Mouse (Mus musculus) lung, embryonic 14.5 days (tissue): Measurements from ENCODE around the gene Stard13. TPM values are rescaled to one million over a fixed set of nuclear protein-coding genes. Genes with fewer than 3 reads are reported as not detected.

Experiments
- ATAC-seq: fragments of 200-750 bp; cut with Nextera tagmentation; 2 replicates; pipeline ENCODE4 v1.8.0; 2017; ENCODE audit warnings: mild to moderate bottlenecking, moderate TSS enrichment, moderate library complexity; ENCODE audit not compliant: insufficient read depth
- DNase-seq: peaks from one replicate; pipeline ENCODE4 v3.0.0-alpha.2; 2015
- H3K27ac ChIP-seq: fragments of 300-500 bp; sonication (generic); 2 replicates; pipeline ENCODE4 v1.5.1; 2014; ENCODE audit warnings: low read depth, mild to moderate bottlenecking, moderate library complexity
- H3K27me3 ChIP-seq: fragments of 300-500 bp; sonication (generic); 2 replicates; pipeline ENCODE4 v1.6.1; 2014; ENCODE audit warnings: low read length, control low read depth; ENCODE audit not compliant: insufficient read depth
- H3K36me3 ChIP-seq: fragments of 300-500 bp; sonication (generic); 2 replicates; pipeline ENCODE4 v1.6.1; 2014; ENCODE audit warnings: control low read depth; ENCODE audit not compliant: insufficient read depth
- H3K4me1 ChIP-seq: fragments of 300-500 bp; sonication (generic); 2 replicates; pipeline ENCODE4 v1.6.1; 2014; ENCODE audit warnings: antibody characterized with exemption, control low read depth; ENCODE audit not compliant: insufficient read depth
- H3K4me2 ChIP-seq: fragments of 300-500 bp; sonication (generic); 2 replicates; pipeline ENCODE4 v1.6.1; 2014; ENCODE audit warnings: mild to moderate bottlenecking
- H3K4me3 ChIP-seq: fragments of 300-500 bp; sonication (generic); 2 replicates; pipeline ENCODE4 v1.5.1; 2014; ENCODE audit warnings: low read depth, low read length
- H3K9ac ChIP-seq: fragments of 300-500 bp; sonication (generic); 2 replicates; pipeline ENCODE4 v1.6.1; 2014
- H3K9me3 ChIP-seq: fragments of 300-500 bp; sonication (generic); 2 replicates; pipeline ENCODE4 v1.6.1; 2016; ENCODE audit warnings: low read depth, low read length, control low read depth
- CTCF ChIP-seq: IDR thresholded peaks from 2 replicates; pipeline ENCODE4 v1.5.1; 2016; ENCODE audit warnings: antibody characterized with exemption, low read depth
- WGBS: fragments of 180-500 bp; shearing (Covaris S2); extraction: QIAGEN DNeasy Blood & Tissue Kit; methylation state at CpG from one replicate; pipeline ENCODE4 v1.1.7; 2014; 5-methylcytosine and 5-hydroxymethylcytosine counted together
- polyA plus RNA-seq: library from polyadenylated mRNA; unstranded; fragments of >200 nt; fragmentation: Nextera tagmentation; extraction: Ambion mirVana; gene quantifications from 2 replicates; pipeline ENCODE4 v1.2.1, GENCODE M21; 2014

The Stard13 gene
- polyA plus RNA-seq, 1 experiment from 2014 or later, result 14.5 TPM

- WGBS, result 65% methylated on average over 5 of the region's 5 CpGs
- H3K9ac ChIP-seq, result no peak overlapping the region
- no peak overlapping the region for H3K4me2 ChIP-seq
- peaks cover 6% of the 10 kb centered on the region for H3K9me3 ChIP-seq
- 0 out of 2 replicates have a peak overlapping the region, but pooled peaks have one; percentile 8 for H3K27ac ChIP-seq
- DNase-seq (no peak), ATAC-seq (no peak)
- H3K4me3 ChIP-seq, result no peak overlapping the region
- peaks cover 17% of the 10 kb centered on the region for H3K4me1 ChIP-seq
- no peaks in the 10 kb centered on the region for H3K27me3 ChIP-seq
- no peak for TF ChIP-seq CTCF
- H3K36me3 ChIP-seq, result peaks cover 37% of the 10 kb centered on the region
Observed at GRCm38 (mm10) chr5:151059772-151060171, 173.9 kb downstream of the Stard13 start.

- Histone ChIP-seq H3K9me3 (peaks cover 6% of the 10 kb centered on the region), H3K4me2 (no peak overlapping the region), H3K27me3 (no peaks in the 10 kb centered on the region), H3K27ac (0 out of 2 replicates have a peak overlapping the region, but pooled peaks have one; percentile 8), H3K4me3 (no peak overlapping the region), H3K9ac (no peak overlapping the region), H3K36me3 (peaks cover 37% of the 10 kb centered on the region), H3K4me1 (peaks cover 17% of the 10 kb centered on the region)
- 89% methylated on average over 10 of the region's 10 CpGs for WGBS
- no peak for ATAC-seq
- no peak for DNase-seq
- no peak for TF ChIP-seq CTCF
Observed at GRCm38 (mm10) chr5:151059352-151059751, 174.3 kb downstream of the Stard13 start.

- ATAC-seq, result no peak
- Histone ChIP-seq H3K9ac (no peak overlapping the region), H3K9me3 (peaks cover 6% of the 10 kb centered on the region), H3K27ac (peak overlapping the region; percentile 83; the same call in 1 of the 2 replicates), H3K4me2 (no peak overlapping the region), H3K27me3 (no peaks in the 10 kb centered on the region), H3K4me1 (peaks cover 21% of the 10 kb centered on the region), H3K36me3 (peaks cover 29% of the 10 kb centered on the region), H3K4me3 (no peak overlapping the region)
- no peak for TF ChIP-seq CTCF
- WGBS, result 84% methylated on average over 5 of the region's 5 CpGs
- DNase-seq, result no peak
Observed at GRCm38 (mm10) chr5:151057716-151058115, 175.9 kb downstream of the Stard13 start.

GRCm38 (mm10) chr5:151056920-151057294, 176.7 kb downstream of the Stard13 start:
- Histone ChIP-seq H3K27me3 (no peaks in the 10 kb centered on the region), H3K27ac (peak overlapping the region; percentile 83), H3K9ac (no peak overlapping the region), H3K4me3 (no peak overlapping the region), H3K4me2 (peak overlapping the region; percentile 5; the same call in 1 of the 2 replicates), H3K4me1 (peaks cover 21% of the 10 kb centered on the region), H3K36me3 (peaks cover 27% of the 10 kb centered on the region), H3K9me3 (peaks cover 6% of the 10 kb centered on the region)
- DNase-seq (peak; percentile 76), ATAC-seq (peak; percentile 73)
- 27% methylated on average over 6 of the region's 6 CpGs for whole genome bisulfite sequencing
- TF ChIP-seq CTCF, result peak; percentile 67

- 33% methylated on average over 12 of the region's 12 CpGs for WGBS
- Histone ChIP-seq H3K27me3 (no peaks in the 10 kb centered on the region), H3K36me3 (peaks cover 23% of the 10 kb centered on the region), H3K9me3 (peaks cover 4% of the 10 kb centered on the region; the same call in 1 of the 2 replicates), H3K9ac (no peak overlapping the region), H3K4me1 (peaks cover 21% of the 10 kb centered on the region), H3K4me3 (no peak overlapping the region), H3K4me2 (peak overlapping the region; percentile 5; the same call in 1 of the 2 replicates), H3K27ac (peak overlapping the region; percentile 83)
- ATAC-seq (peak; percentile 0; the same call in 1 of the 2 replicates), DNase-seq (peak; percentile 63)
- no peak for TF ChIP-seq CTCF
Observed at GRCm38 (mm10) chr5:151056255-151056919, 177.2 kb downstream of the Stard13 start.

GRCm38 (mm10) chr5:151055426-151056090, 178.1 kb downstream of the Stard13 start:
- Histone ChIP-seq H3K36me3 (peaks cover 28% of the 10 kb centered on the region), H3K27me3 (no peaks in the 10 kb centered on the region), H3K4me1 (peaks cover 21% of the 10 kb centered on the region), H3K4me3 (no peak overlapping the region), H3K9me3 (peaks cover 4% of the 10 kb centered on the region; the same call in 1 of the 2 replicates), H3K27ac (peak overlapping the region; percentile 78), H3K9ac (no peak overlapping the region), H3K4me2 (no peak overlapping the region)
- no peak for DNase-seq
- TF ChIP-seq CTCF, result peak; percentile 6; the same call in 1 of the 2 replicates
- WGBS, result 87% methylated on average over 11 of the region's 11 CpGs
- ATAC-seq, result no peak

GRCm38 (mm10) chr5:151054743-151055114, 178.9 kb downstream of the Stard13 start:
- Histone ChIP-seq H3K4me2 (peak overlapping the region; percentile 5; the same call in 1 of the 2 replicates), H3K4me3 (no peak overlapping the region), H3K4me1 (peaks cover 21% of the 10 kb centered on the region; the same call in 1 of the 2 replicates), H3K27me3 (no peaks in the 10 kb centered on the region), H3K9me3 (peaks cover 4% of the 10 kb centered on the region; the same call in 1 of the 2 replicates), H3K36me3 (peaks cover 34% of the 10 kb centered on the region), H3K9ac (no peak overlapping the region), H3K27ac (peak overlapping the region; percentile 78)
- TF ChIP-seq CTCF, result no peak
- no peak for ATAC-seq
- WGBS, result 33% methylated on average over 4 of the region's 4 CpGs
- DNase-seq, result no peak
